Mouse (Mus musculus) ES-E14 (cell line): ENCODE measurements around the gene Tubgcp2.

Source experiments
- CHD2 ChIP-seq: IDR thresholded peaks from 2 replicates; pipeline ENCODE4 v1.6.1; 2014; ENCODE audit warnings: mild to moderate bottlenecking, low read depth, low read length, inconsistent platforms
- HCFC1 ChIP-seq: IDR thresholded peaks from 2 replicates; pipeline ENCODE4 v1.6.1; 2012; ENCODE audit warnings: low read length, inconsistent platforms, borderline replicate concordance; ENCODE audit not compliant: insufficient read depth
- MAFK ChIP-seq: IDR thresholded peaks from 2 replicates; pipeline ENCODE4 v1.6.1; 2014; ENCODE audit warnings: mild to moderate bottlenecking, low read depth, low read length, inconsistent platforms; ENCODE audit not compliant: insufficient read depth
- ZC3H11A ChIP-seq: IDR thresholded peaks from 2 replicates; pipeline ENCODE4 v1.6.1; 2012; ENCODE audit warnings: low read depth, mild to moderate bottlenecking, inconsistent platforms, low read length, borderline replicate concordance
- ZNF384 ChIP-seq: IDR thresholded peaks from 2 replicates; pipeline ENCODE4 v1.6.1; 2012; ENCODE audit warnings: low read depth, low read length, inconsistent platforms

DNA sequence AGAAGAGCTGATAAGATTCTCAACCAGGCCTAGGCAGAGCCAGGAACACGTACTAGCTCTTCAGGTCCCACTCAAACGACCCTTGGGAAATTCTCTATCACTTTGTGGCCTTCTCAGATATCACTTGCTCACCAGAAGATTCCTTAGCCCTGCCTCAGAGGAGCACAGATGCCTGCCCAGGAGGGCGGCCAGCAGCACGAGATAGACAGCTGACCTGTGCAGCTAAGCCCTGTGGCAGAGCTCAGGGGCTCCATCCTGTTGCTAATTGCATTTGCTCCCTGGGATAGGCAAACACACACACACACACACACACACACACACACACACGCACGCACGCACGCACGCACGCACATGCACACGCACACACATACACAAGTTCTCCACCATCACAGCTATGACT is 54.4 kb downstream of the Tubgcp2 start:
- TF ChIP-seq MAFK = no peak
- TF ChIP-seq HCFC1 = no peak
- no peak for TF ChIP-seq CHD2
- TF ChIP-seq ZC3H11A = no peak
- TF ChIP-seq ZNF384 = no peak
